Mouse (Mus musculus) granulocyte monocyte progenitor cell, adult 5-6 weeks (primary cell): ENCODE measurements around the gene Arntl. TPM values are rescaled to one million over a fixed set of nuclear protein-coding genes. Genes with fewer than 3 reads are reported as not detected.
A peak's percentile ranks its signal among the peaks of the same experiment; 100 is the strongest.

Source experiments
- ATAC-seq: replicated peaks from 2 replicates; pipeline ENCODE4 v1.8.0; 2016; ENCODE audit warnings: mild to moderate bottlenecking, moderate TSS enrichment, inconsistent platforms; ENCODE audit not compliant: poor library complexity, severe bottlenecking
- total RNA-seq, 2 experiments: library from RNA; stranded (forward) in 1 of 2; stranded (reverse) in 1 of 2; fragments of 200-712, 200-1000 nt in 1 of 2; fragments of >200 nt in 1 of 2; fragmentation: Nextera tagmentation in 1 of 2; gene quantifications; 2 replicates each; pipeline ENCODE4 v1.2.3; 2014 to 2017

The Arntl gene
- total RNA-seq, 2 experiments from 2014 or later: 6.9 to 11.8 TPM

- ATAC-seq: no peak
Observed at GRCm38 (mm10) chr7:113207471-113208387, 464 bp downstream of the Arntl start.

- no peak for ATAC-seq
Observed at GRCm38 (mm10) chr7:113208388-113208753, 1.1 kb downstream of the Arntl start.

GRCm38 (mm10) chr7:113210441-113210840 lies 3.2 kb downstream of the Arntl start:
- no peak for ATAC-seq

GRCm38 (mm10) chr7:113214245-113215169 lies 7.2 kb downstream of the Arntl start:
- ATAC-seq: no peak

- no peak for ATAC-seq
Observed at GRCm38 (mm10) chr7:113216152-113216551, 8.9 kb downstream of the Arntl start.

- no peak for ATAC-seq
Observed at GRCm38 (mm10) chr7:113219416-113219815, 12.2 kb downstream of the Arntl start.

GRCm38 (mm10) chr7:113219864-113220263 lies 12.6 kb downstream of the Arntl start:
- ATAC-seq: no peak

- no peak for ATAC-seq
Observed at GRCm38 (mm10) chr7:113220691-113221238, 13.5 kb downstream of the Arntl start.

- no peak for ATAC-seq
Observed at GRCm38 (mm10) chr7:113222821-113223220, 15.6 kb downstream of the Arntl start.

GRCm38 (mm10) chr7:113224620-113225019 lies 17.4 kb downstream of the Arntl start:
- no peak for ATAC-seq

GRCm38 (mm10) chr7:113228498-113228897 lies 21.2 kb downstream of the Arntl start:
- no peak for ATAC-seq

GRCm38 (mm10) chr7:113236135-113236534 lies 28.9 kb downstream of the Arntl start:
- ATAC-seq: no peak

- ATAC-seq: no peak
Observed at GRCm38 (mm10) chr7:113238365-113238764, 31.1 kb downstream of the Arntl start.

GRCm38 (mm10) chr7:113239448-113240130 lies 32.3 kb downstream of the Arntl start:
- ATAC-seq: no peak

- no peak for ATAC-seq
Observed at GRCm38 (mm10) chr7:113240438-113240837, 33.2 kb downstream of the Arntl start.

GRCm38 (mm10) chr7:113241901-113242661 lies 34.8 kb downstream of the Arntl start:
- ATAC-seq: peak; percentile 93

- ATAC-seq: no peak
Observed at GRCm38 (mm10) chr7:113242688-113243087, 35.4 kb downstream of the Arntl start.

GRCm38 (mm10) chr7:113245144-113245543 lies 37.9 kb downstream of the Arntl start:
- ATAC-seq: no peak

GRCm38 (mm10) chr7:113246512-113246911 lies 39.2 kb downstream of the Arntl start:
- no peak for ATAC-seq
